Mouse (Mus musculus) stomach, postnatal 0 days (tissue): ENCODE results near the gene Larp1.

Experiments
- CTCF ChIP-seq: IDR thresholded peaks from 2 replicates; pipeline ENCODE4 v1.5.1; 2016; ENCODE audit warnings: antibody characterized with exemption, low read depth, mild to moderate bottlenecking, moderate library complexity
- EP300 ChIP-seq: optimal IDR thresholded peaks from 2 replicates; pipeline ENCODE3; 2016; ENCODE audit warnings: antibody characterized with exemption

DNA sequence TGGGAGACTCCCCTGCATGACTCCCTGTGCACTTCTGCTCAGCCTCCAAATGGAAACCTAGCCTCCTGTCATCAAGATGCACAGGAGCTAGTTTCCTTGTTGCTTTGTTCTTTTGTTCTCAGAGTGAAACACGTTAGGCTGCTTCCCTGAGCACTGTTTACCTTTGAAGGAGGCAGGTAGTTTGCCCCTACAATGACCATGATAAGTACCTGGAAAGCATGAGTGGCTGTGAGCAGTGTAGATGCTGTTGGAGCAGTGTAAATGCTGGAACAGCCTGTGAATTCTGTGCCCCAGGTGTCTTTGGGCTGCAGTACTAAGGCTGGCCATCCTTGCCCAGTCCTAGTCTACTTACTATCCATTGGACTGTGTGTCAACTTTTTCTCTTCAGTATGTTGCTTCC, 18.0 kb downstream of the Larp1 start:
- TF ChIP-seq CTCF (no peak), EP300 (no peak)
